Comparison of ENCODE assay signal across 14 mouse cellular contexts in genomic region chr1:34122905-34123304, GRCm38 (mm10).
DNase-seq lines count a peak whose midpoint lies in the region; ATAC-seq lines count a peak whose summit lies in the region.
"Had no signal": no experiment of that assay in that cellular context is flagged by ENCODE, and none has a peak within 500 bp of the region (broad histone marks: within the 10 kb centered on the region; RNA-seq: fewer than 3 reads in every experiment).

No protein-coding gene starts in this region.

- H3K36me3 ChIP-seq in heart, embryonic 16.5 days (ENCODE audit: control insufficient read depth, insufficient read depth), result no peaks in the 10 kb centered on the region
- H3K36me3 ChIP-seq: embryonic facial prominence, embryonic 12.5 days; forebrain, embryonic 12.5 days; limb, embryonic 15.5 days; midbrain, embryonic 15.5 days had no signal

- peak; percentile 53 for DNase-seq in adrenal gland, adult 2 months
- DNase-seq in adrenal gland, adult 18-20 months (ENCODE audit: low spot score in 2 of 2), result no peak
- peak; percentile 42 for DNase-seq in kidney, adult 11 months
- DNase-seq in kidney, postnatal 4 days, result no peak
- DNase-seq in kidney, postnatal 14 days, result peak; percentile 36
- DNase-seq in cerebellum, postnatal 10 days, result no peak
- no peak for DNase-seq in spleen, postnatal 14 days (ENCODE audit: low spot score in 2 of 2)
- DNase-seq: cerebellum, adult 9-11 months; retina, postnatal 1 day had no signal

- no peak overlapping the region for H3K9ac ChIP-seq in heart, embryonic 16.5 days (ENCODE audit: low read length)
- H3K9ac ChIP-seq: embryonic facial prominence, embryonic 12.5 days; forebrain, embryonic 12.5 days; limb, embryonic 15.5 days; midbrain, embryonic 15.5 days had no signal

- ATAC-seq in heart, embryonic 16.5 days (replicated peaks; ENCODE audit: extremely low read depth, insufficient read depth, low FRiP score), result no peak
- ATAC-seq: midbrain, embryonic 15.5 days had no signal

- peak overlapping the region; percentile 46 for H3K4me2 ChIP-seq in heart, embryonic 16.5 days (ENCODE audit: low read depth, low read length)
- H3K4me2 ChIP-seq: embryonic facial prominence, embryonic 12.5 days; forebrain, embryonic 12.5 days; limb, embryonic 15.5 days; midbrain, embryonic 15.5 days had no signal

- peaks cover 50% of the 10 kb centered on the region for H3K4me1 ChIP-seq in heart, embryonic 16.5 days (ENCODE audit: control insufficient read depth, insufficient read depth, low read length)
- H3K4me1 ChIP-seq: midbrain, embryonic 15.5 days had no signal

- no peaks in the 10 kb centered on the region for H3K27me3 ChIP-seq in heart, embryonic 16.5 days (ENCODE audit: control insufficient read depth, insufficient read depth, low read length)
- H3K27me3 ChIP-seq: embryonic facial prominence, embryonic 12.5 days; forebrain, embryonic 12.5 days; limb, embryonic 15.5 days; midbrain, embryonic 15.5 days had no signal

- peak overlapping the region; percentile 21; the same call in 1 of the 2 replicates for H3K4me3 ChIP-seq in heart, embryonic 16.5 days (ENCODE audit: low read length)
- H3K4me3 ChIP-seq: embryonic facial prominence, embryonic 12.5 days; forebrain, embryonic 12.5 days; limb, embryonic 15.5 days; midbrain, embryonic 15.5 days had no signal

- H3K27ac ChIP-seq in heart, embryonic 16.5 days (ENCODE audit: low read length), result peak overlapping the region; percentile 83
- H3K27ac ChIP-seq: embryonic facial prominence, embryonic 12.5 days; forebrain, embryonic 12.5 days; limb, embryonic 15.5 days; midbrain, embryonic 15.5 days had no signal

- 38% methylated on average over 1 of the region's 1 CpGs for WGBS in heart, embryonic 16.5 days

- H3K9me3 ChIP-seq in heart, embryonic 16.5 days (replicated peaks; ENCODE audit: control insufficient read depth, low read length), result no peaks in the 10 kb centered on the region
- H3K9me3 ChIP-seq: embryonic facial prominence, embryonic 12.5 days; forebrain, embryonic 12.5 days; limb, embryonic 15.5 days; midbrain, embryonic 15.5 days had no signal

Comparison
In these comparisons a context has a peak if more than half of its experiments do, and no peak if none do; other contexts are left out.
1. DNase-seq: peak in adrenal gland, adult 2 months (single experiment), kidney, adult 11 months (single experiment) and kidney, postnatal 14 days (single experiment); none in adrenal gland, adult 18-20 months (0 of 2), kidney, postnatal 4 days (0 of 2), cerebellum, postnatal 10 days (0 of 2) and spleen, postnatal 14 days (0 of 2).